In the genomic region with DNA sequence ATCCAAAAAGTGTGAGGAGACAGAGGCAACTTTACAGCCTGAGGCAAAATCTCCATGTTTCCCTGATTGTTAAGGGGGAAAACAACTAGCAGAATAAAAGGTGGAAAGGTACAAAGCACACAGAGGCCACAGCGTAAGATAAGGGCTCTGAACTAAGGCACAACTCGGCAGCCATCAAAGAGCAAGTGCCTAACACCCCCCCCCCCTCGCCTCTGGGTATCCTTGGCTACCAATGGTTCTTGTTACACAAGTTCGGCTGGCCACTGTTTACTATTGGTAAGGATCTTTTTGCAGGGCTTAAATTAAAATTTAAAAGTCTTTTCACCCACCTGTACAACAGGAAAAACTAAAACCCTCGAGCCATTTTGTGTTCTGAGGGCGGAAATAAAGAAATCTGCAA, we compare ENCODE assay signal across 7 mouse cellular contexts. TPM values are rescaled to one million over a fixed set of nuclear protein-coding genes. Genes with fewer than 3 reads are reported as not detected.
DNase-seq lines count a peak whose midpoint lies in the region; ATAC-seq lines count a peak whose summit lies in the region.

No protein-coding gene starts in this region.

- H3K27me3 ChIP-seq in embryonic facial prominence, embryonic 11.5 days (ENCODE audit: control insufficient read depth, insufficient read depth, low read length), result no peaks in the 10 kb centered on the region
- 0 out of 2 replicates have a peak, but pooled peaks cover 4% of the 10 kb centered on the region for H3K27me3 ChIP-seq in limb, embryonic 11.5 days (ENCODE audit: control insufficient read depth, insufficient read depth, low read length)
- no peaks in the 10 kb centered on the region for H3K27me3 ChIP-seq in stomach, embryonic 15.5 days (replicated peaks)

- WGBS in embryonic facial prominence, embryonic 11.5 days, result 20% methylated on average over 6 of the region's 6 CpGs
- WGBS in limb, embryonic 11.5 days, result 35% methylated on average over 6 of the region's 6 CpGs
- 43% methylated on average over 6 of the region's 6 CpGs for WGBS in stomach, embryonic 15.5 days

- H3K4me1 ChIP-seq in embryonic facial prominence, embryonic 11.5 days (ENCODE audit: control insufficient read depth, insufficient read depth, low read length), result no peaks in the 10 kb centered on the region
- H3K4me1 ChIP-seq in limb, embryonic 11.5 days (ENCODE audit: control insufficient read depth, insufficient read depth, low read length), result no peaks in the 10 kb centered on the region
- no peaks in the 10 kb centered on the region for H3K4me1 ChIP-seq in stomach, embryonic 15.5 days

- no peaks in the 10 kb centered on the region for H3K9me3 ChIP-seq in embryonic facial prominence, embryonic 11.5 days (replicated peaks; ENCODE audit: control insufficient read depth, low read length)
- no peaks in the 10 kb centered on the region for H3K9me3 ChIP-seq in limb, embryonic 11.5 days (ENCODE audit: control insufficient read depth, low read length)
- H3K9me3 ChIP-seq in stomach, embryonic 15.5 days, result no peaks in the 10 kb centered on the region

- peak; percentile 7 for DNase-seq in lung, postnatal 36 days
- DNase-seq in lung, postnatal 10 days, result no peak
- DNase-seq in embryonic facial prominence, embryonic 11.5 days (ENCODE audit: low spot score), result peak; percentile 30
- no peak for DNase-seq in limb, embryonic 11.5 days (ENCODE audit: low spot score)
- DNase-seq in gastrocnemius, postnatal 14 days, result no peak
- no peak for DNase-seq in layer of hippocampus, adult 9-11 months

- H3K4me3 ChIP-seq in embryonic facial prominence, embryonic 11.5 days (ENCODE audit: low read depth, low read length), result no peak overlapping the region
- H3K4me3 ChIP-seq in limb, embryonic 11.5 days (ENCODE audit: low read depth, low read length), result no peak overlapping the region
- peak overlapping the region; percentile 5; the same call in 1 of the 2 replicates for H3K4me3 ChIP-seq in stomach, embryonic 15.5 days (replicated peaks)

- H3K27ac ChIP-seq in embryonic facial prominence, embryonic 11.5 days (replicated peaks; ENCODE audit: low read depth, low read length), result no peak overlapping the region
- no peak overlapping the region for H3K27ac ChIP-seq in limb, embryonic 11.5 days (replicated peaks; ENCODE audit: low read depth, low read length)
- no peak overlapping the region for H3K27ac ChIP-seq in stomach, embryonic 15.5 days

- no peak overlapping the region for H3K9ac ChIP-seq in embryonic facial prominence, embryonic 11.5 days (replicated peaks; ENCODE audit: low read length)
- no peak overlapping the region for H3K9ac ChIP-seq in limb, embryonic 11.5 days (ENCODE audit: low read length)
- H3K9ac ChIP-seq in stomach, embryonic 15.5 days, result no peak overlapping the region

- no peak for ATAC-seq in embryonic facial prominence, embryonic 11.5 days (replicated peaks; ENCODE audit: insufficient number of reproducible peaks, low FRiP score, low TSS enrichment, low read depth)
- no peak for ATAC-seq in limb, embryonic 11.5 days (ENCODE audit: insufficient number of reproducible peaks, low FRiP score, low TSS enrichment, low read depth)
- no peak for ATAC-seq in stomach, embryonic 15.5 days (ENCODE audit: insufficient read depth, low FRiP score, low read depth)

- no peaks in the 10 kb centered on the region for H3K36me3 ChIP-seq in embryonic facial prominence, embryonic 11.5 days (replicated peaks; ENCODE audit: control insufficient read depth, insufficient read depth, low read depth, low read length)
- peaks cover 2% of the 10 kb centered on the region; the same call in 1 of the 2 replicates for H3K36me3 ChIP-seq in limb, embryonic 11.5 days (ENCODE audit: control insufficient read depth, insufficient read depth, low read length)
- no peaks in the 10 kb centered on the region for H3K36me3 ChIP-seq in stomach, embryonic 15.5 days

- peak overlapping the region; percentile 16; the same call in 1 of the 2 replicates for H3K4me2 ChIP-seq in embryonic facial prominence, embryonic 11.5 days (ENCODE audit: low read depth, low read length)
- H3K4me2 ChIP-seq in limb, embryonic 11.5 days (ENCODE audit: low read depth, severe bottlenecking), result peak overlapping the region; percentile 5; the same call in 1 of the 2 replicates
- peak overlapping the region; percentile 53 for H3K4me2 ChIP-seq in stomach, embryonic 15.5 days

- intact Hi-C loops in gastrocnemius, postnatal 14 days (cut with DNase I; ENCODE audit: low total_unique reads), result no loop called here

RNA-seq across cellular contexts. Expression of gene Pdha1, which starts 2.5 kb away (rescaled TPM):
- polyA plus RNA-seq in embryonic facial prominence, embryonic 11.5 days (2014; fragmentation: Nextera tagmentation; extraction: Ambion mirVana), result 102 and 106 TPM in 2 replicates
- 86.6 and 88.9 TPM in 2 replicates for polyA plus RNA-seq in limb, embryonic 11.5 days (2014; fragmentation: Nextera tagmentation; extraction: Ambion mirVana)
- 121 and 128 TPM in 2 replicates for polyA plus RNA-seq in stomach, embryonic 15.5 days (2015; fragmentation: Nextera tagmentation; extraction: Ambion mirVana)
- total RNA-seq in gastrocnemius, postnatal 14 days (2021), result 100 to 1,000 TPM; 384 to 509 TPM

Comparison
In these comparisons a context has a peak if more than half of its experiments do, and no peak if none do; other contexts are left out.
1. DNase-seq: peak in lung, postnatal 36 days (single experiment) and embryonic facial prominence, embryonic 11.5 days (single experiment); none in lung, postnatal 10 days (single experiment), limb, embryonic 11.5 days (single experiment), gastrocnemius, postnatal 14 days (single experiment) and layer of hippocampus, adult 9-11 months (single experiment).
2. Peak in every context shown above with its lines, with median percentiles within 50 percentile points of each other: H3K4me2 ChIP-seq.